Mouse (Mus musculus) C2C12 (cell line): Measurements from ENCODE around the gene Mtmr4. TPM values are rescaled to one million over a fixed set of nuclear protein-coding genes. Genes with fewer than 3 reads are reported as not detected.

Experiments used
- H3K27me3 ChIP-seq: one replicate; pipeline ENCODE4 v1.6.1; 2011; ENCODE audit not compliant: control insufficient read depth, insufficient read depth, insufficient read length
- H3K36me3 ChIP-seq: one replicate; pipeline ENCODE4 v1.6.1; 2011; ENCODE audit not compliant: control insufficient read depth, insufficient read depth
- H3K4me3 ChIP-seq: one replicate; pipeline ENCODE4 v1.5.1; 2011; ENCODE audit warnings: mild to moderate bottlenecking, control low read depth; ENCODE audit not compliant: poor library complexity, insufficient read depth, severe bottlenecking
- H3K79me2 ChIP-seq: one replicate; pipeline ENCODE4 v1.6.1; 2011; ENCODE audit not compliant: control insufficient read depth, insufficient read depth
- H3K79me3 ChIP-seq: one replicate; pipeline ENCODE4 v1.6.1; 2011; ENCODE audit warnings: low read depth, control low read depth
- H3ac ChIP-seq: one replicate; pipeline ENCODE3; 2011; ENCODE audit warnings: low read depth; ENCODE audit not compliant: control insufficient read depth, insufficient read length
- CEBPB ChIP-seq: IDR thresholded peaks from one replicate; pipeline ENCODE4 v1.6.1; 2011; ENCODE audit warnings: low read depth, mild to moderate bottlenecking, control low read depth, moderate library complexity
- CTCF ChIP-seq: IDR thresholded peaks from one replicate; pipeline ENCODE4 v1.5.1; 2011; ENCODE audit not compliant: control insufficient read depth, insufficient read depth, insufficient read length
- FOSL1 ChIP-seq: IDR thresholded peaks from one replicate; pipeline ENCODE4 v1.8.0; 2011; ENCODE audit warnings: mild to moderate bottlenecking, low read length; ENCODE audit not compliant: poor library complexity, insufficient read depth, severe bottlenecking
- MAX ChIP-seq: IDR thresholded peaks from one replicate; pipeline ENCODE4 v1.6.1; 2011; ENCODE audit warnings: mild to moderate bottlenecking, control low read depth
- MYOD1 ChIP-seq: IDR thresholded peaks from one replicate; pipeline ENCODE4 v1.6.1; 2011; ENCODE audit warnings: low read depth; ENCODE audit not compliant: control insufficient read depth, insufficient read length
- MYOG ChIP-seq: IDR thresholded peaks from one replicate; pipeline ENCODE4 v1.6.1; 2011; ENCODE audit not compliant: control insufficient read depth, insufficient read length; ENCODE audit errors: extremely low read depth
- USF1 ChIP-seq: IDR thresholded peaks from one replicate; pipeline ENCODE4 v1.6.1; 2011; ENCODE audit warnings: low read depth, mild to moderate bottlenecking, control low read depth, moderate library complexity
- polyA plus RNA-seq: library from polyadenylated mRNA; unstranded; fragments of >200 nt; fragmentation: generic; extraction: Trizol; gene quantifications from one replicate; pipeline ENCODE4 v1.2.1, GENCODE M21; 2012; ENCODE audit warnings: missing spikeins

The Mtmr4 gene
- polyA plus RNA-seq, 1 experiment = 28.0 TPM

DNA sequence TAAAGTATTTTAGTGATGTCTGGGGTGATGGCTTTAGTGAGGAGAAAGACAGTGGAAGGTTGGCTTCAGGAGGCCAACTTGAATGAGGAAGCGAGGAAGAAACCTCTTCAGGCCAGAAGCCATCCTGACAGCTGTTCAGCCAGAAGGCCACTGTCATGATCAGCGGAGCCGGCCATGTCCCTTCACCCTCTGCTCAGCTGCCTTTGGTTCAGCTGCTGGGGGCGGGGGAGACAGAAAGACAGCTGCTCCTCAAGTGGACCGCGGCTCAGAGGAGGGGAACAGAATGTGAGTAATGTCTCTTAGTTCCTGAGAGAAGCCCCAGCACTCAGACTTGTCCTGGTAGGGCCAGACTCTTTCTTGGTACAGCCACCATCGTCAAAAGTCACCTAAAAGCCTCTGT is 18.2 kb upstream of the Mtmr4 start:
- Histone ChIP-seq H3K79me2 (no peaks in the 10 kb centered on the region), H3K27me3 (peaks cover 66% of the 10 kb centered on the region), H3K36me3 (no peaks in the 10 kb centered on the region), H3K79me3 (no peaks in the 10 kb centered on the region), H3K4me3 (no peak overlapping the region), H3ac (no peak overlapping the region)
- TF ChIP-seq MYOD1 = no peak
- no peak for TF ChIP-seq CTCF
- no peak for TF ChIP-seq MYOG

- H3K79me2 ChIP-seq = no peaks in the 10 kb centered on the region
- TF ChIP-seq USF1 (no peak), MAX (no peak), CEBPB (no peak), FOSL1 (no peak), MYOG (no peak), MYOD1 (no peak), CTCF (no peak)
- H3K36me3 ChIP-seq = no peaks in the 10 kb centered on the region
- peaks cover 64% of the 10 kb centered on the region for H3K27me3 ChIP-seq
- no peaks in the 10 kb centered on the region for H3K79me3 ChIP-seq
- no peak overlapping the region for H3K4me3 ChIP-seq
- no peak overlapping the region for H3ac ChIP-seq
Observed at GRCm38 (mm10) chr11:87574520-87575180, 17.3 kb upstream of the Mtmr4 start.

- Histone ChIP-seq H3K36me3 (no peaks in the 10 kb centered on the region), H3K79me3 (no peaks in the 10 kb centered on the region), H3K4me3 (no peak overlapping the region), H3K27me3 (peaks cover 43% of the 10 kb centered on the region), H3K79me2 (no peaks in the 10 kb centered on the region), H3ac (no peak overlapping the region)
- TF ChIP-seq CTCF = no peak
- no peak for TF ChIP-seq MAX
- no peak for TF ChIP-seq MYOD1
- TF ChIP-seq CEBPB = no peak
- TF ChIP-seq MYOG = no peak
- no peak for TF ChIP-seq FOSL1
- no peak for TF ChIP-seq USF1
Observed at GRCm38 (mm10) chr11:87577601-87578248, 14.2 kb upstream of the Mtmr4 start.

DNA sequence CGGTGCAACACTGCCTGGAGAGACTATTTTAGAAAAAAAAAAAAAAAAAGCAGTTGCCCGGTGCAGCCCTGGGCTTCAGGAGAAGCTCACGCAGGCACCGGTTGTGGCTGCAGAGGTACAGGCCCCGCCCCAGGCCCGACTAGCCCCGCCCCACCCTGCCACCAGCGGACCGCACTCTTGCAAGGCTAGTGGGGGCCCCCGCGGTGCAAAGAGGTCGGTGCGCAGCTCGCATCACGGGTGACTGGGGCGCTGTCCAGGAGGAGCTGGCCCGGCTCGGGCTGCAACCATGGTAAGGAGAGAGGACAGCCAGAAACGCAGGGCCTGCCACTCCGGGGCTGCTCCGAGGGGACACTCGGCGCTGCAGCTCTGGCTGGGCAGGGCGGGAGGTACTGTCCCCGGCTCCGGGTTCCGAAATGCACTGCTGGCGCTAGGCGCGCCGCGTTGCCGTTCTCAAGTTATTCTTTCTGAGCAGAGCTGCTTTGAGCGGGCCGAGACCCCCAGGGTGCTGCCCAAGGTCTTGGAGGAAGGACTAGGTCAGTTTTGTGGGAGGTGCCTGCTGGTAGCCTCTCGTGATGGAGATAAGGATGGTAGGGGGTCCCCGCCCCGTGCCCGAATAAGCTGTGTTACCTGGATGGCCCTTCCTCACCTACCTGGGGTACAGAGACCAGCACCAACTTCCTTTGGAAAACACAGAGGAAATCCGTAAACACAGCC is 13.6 kb upstream of the Mtmr4 start:
- Histone ChIP-seq H3K79me3 (no peaks in the 10 kb centered on the region), H3K36me3 (no peaks in the 10 kb centered on the region), H3K4me3 (no peak overlapping the region), H3K27me3 (peaks cover 37% of the 10 kb centered on the region), H3ac (no peak overlapping the region), H3K79me2 (no peaks in the 10 kb centered on the region)
- TF ChIP-seq MAX = no peak
- TF ChIP-seq USF1 = no peak
- no peak for TF ChIP-seq MYOG
- no peak for TF ChIP-seq FOSL1
- TF ChIP-seq CEBPB = no peak
- no peak for TF ChIP-seq MYOD1
- no peak for TF ChIP-seq CTCF

- no peaks in the 10 kb centered on the region for H3K79me2 ChIP-seq
- peaks cover 31% of the 10 kb centered on the region for H3K27me3 ChIP-seq
- H3ac ChIP-seq = no peak overlapping the region
- TF ChIP-seq CTCF = no peak
- no peak for TF ChIP-seq MAX
- no peak for TF ChIP-seq MYOG
- TF ChIP-seq CEBPB = no peak
- TF ChIP-seq FOSL1 = no peak
- TF ChIP-seq USF1 = no peak
- TF ChIP-seq MYOD1 = no peak
- no peaks in the 10 kb centered on the region for H3K79me3 ChIP-seq
- H3K4me3 ChIP-seq = no peak overlapping the region
- no peaks in the 10 kb centered on the region for H3K36me3 ChIP-seq
Observed at GRCm38 (mm10) chr11:87578963-87579601, 12.9 kb upstream of the Mtmr4 start.
